Mouse (Mus musculus) mammary gland, adult 2 months (tissue): ENCODE results near the gene Olfr1202. TPM values are rescaled to one million over a fixed set of nuclear protein-coding genes. Genes with fewer than 3 reads are reported as not detected.

Experiments used
- polyA plus RNA-seq: library from polyadenylated mRNA; depleted of rRNA; stranded (reverse); fragments of >200 nt; gene quantifications from 2 replicates; pipeline ENCODE4 v1.2.3, GENCODE M21; 2012; ENCODE audit warnings: low replicate concordance; rRNA removed

Olfr1202 gene
- not detected in 2 replicates for polyA plus RNA-seq

DNA sequence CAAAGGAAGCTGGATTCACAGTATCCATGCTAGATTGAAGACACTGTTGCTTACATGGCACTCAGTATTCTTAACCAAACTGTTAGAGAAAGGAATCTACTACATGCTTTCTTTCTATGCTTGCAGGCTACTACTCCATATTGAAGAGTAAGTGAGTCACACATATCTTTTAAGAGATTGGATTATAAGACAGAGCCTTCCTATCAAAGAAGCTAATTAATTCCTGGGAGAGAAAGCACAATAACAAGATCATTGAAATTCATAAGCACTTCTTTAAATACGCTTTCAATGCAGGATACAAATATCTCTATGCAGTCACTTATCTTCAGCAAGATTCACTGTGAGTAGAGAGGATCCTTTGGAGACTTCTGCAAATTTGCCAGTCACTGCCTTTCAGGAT is at the start of gene Olfr1202:
TSS of gene Olfr1202 (plus strand) at position 301 of the 400 bp plus-strand sequence.

DNA sequence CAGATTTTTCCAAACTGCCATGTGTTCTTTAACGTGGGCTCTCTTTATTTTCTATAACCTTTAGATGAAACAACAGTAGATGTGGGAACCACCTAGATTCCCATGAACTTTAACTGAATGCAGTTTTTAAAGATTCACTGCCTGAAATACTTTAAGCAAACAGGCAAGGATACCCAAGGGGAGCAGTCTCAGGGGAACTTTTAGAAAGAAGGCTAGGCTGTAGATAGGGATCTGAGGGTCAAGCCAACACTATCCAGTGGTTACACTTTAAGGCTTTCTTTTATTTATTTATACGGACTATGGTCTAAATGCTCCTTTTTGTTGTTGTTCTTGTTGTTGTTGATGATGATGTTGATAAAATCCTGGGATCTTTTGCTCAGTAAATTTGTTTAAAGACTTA is 43.9 kb upstream of the Olfr1202 start, which contains the start of gene Olfr1200:
TSS of gene Olfr1200 (minus strand) at position 101 of the 400 bp plus-strand sequence.

DNA sequence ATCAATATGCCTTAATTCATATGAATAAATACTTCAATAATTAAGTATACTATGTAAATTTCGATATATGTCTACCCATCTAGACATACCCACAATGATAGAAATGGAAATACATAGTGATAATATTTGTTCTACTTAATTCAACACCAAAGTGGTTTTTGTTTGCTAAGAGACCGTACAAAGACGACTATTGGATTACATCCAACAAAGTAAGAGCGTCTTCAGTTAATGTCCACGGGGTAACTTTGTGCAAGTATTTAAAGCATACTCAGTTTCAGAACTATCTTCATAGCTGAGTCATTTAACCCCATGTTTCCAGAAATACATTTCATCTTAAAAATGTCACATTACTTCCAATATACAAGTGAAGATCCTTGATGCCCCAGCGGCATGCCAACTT is 21.6 kb upstream of the Olfr1202 start, which contains the start of gene Olfr1201:
TSS of gene Olfr1201 (plus strand) at position 301 of the 400 bp plus-strand sequence.

DNA sequence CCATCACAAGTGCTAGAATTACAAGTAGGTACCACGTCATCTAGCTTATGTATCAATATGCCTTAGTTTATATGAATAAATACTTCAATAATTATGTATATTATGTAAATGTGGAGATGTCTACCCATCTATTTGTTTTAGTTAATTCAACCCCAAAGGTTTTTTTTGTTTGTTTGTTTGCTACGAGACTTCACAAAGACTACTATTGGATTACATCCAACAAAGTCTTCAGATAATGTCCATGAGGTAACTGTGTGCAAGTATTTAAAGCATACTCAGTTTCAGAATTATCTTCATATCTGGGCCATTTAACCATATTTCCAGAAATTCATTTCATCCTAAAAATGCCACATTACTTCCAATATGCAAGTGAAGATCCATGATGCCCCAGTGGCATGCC is 15.1 kb downstream of the Olfr1202 start, which contains the start of gene Olfr1205:
TSS of gene Olfr1205 (plus strand) at position 301 of the 400 bp plus-strand sequence.

DNA sequence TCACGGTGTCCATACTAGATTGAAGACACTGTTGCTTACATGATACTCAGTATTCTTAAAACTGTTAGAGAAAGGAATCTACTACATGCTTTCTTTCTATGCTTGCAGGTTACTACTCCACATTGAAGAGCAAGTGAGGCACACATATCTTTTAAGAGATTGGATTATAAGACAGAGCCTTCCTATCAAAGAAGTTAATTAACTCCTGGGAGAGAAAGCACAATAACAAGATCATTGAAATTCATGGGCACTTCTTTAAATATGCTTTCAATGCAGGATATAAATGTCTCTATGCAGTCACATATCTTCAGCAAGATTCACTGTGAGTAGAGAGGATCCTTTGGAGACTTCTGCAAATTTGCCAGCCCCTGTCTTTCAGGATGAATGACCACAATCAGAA is 34.7 kb downstream of the Olfr1202 start, which contains the start of gene Olfr1204:
TSS of gene Olfr1204 (plus strand) at position 301 of the 400 bp plus-strand sequence.

DNA sequence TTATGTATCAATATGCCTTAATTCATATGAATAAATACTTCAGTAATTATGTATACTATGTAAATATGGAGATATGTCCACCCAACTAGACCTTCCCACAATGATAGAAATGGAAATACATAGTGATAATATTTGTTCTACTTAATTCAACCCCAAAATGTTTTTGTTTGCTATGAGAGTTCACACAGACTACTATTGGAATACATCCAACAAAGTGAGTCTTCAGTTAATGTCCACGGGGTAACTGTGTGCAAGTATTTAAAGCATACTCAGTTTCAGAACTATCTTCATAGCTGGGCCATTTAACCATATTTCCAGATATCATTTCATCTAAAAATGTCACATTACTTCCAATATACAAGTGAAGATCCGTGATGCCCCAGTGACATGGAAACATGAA is 48.6 kb downstream of the Olfr1202 start, which contains the start of gene Olfr1206:
TSS of gene Olfr1206 (plus strand) at position 301 of the 400 bp plus-strand sequence.

Other genes with a start within 250 kb of the Olfr1202 start
- not detected in 2 replicates for gene Olfr1189, start 228.0 kb upstream of the Olfr1202 start, polyA plus RNA-seq
- gene Olfr1191-ps1, start 174.0 kb upstream of the Olfr1202 start, polyA plus RNA-seq = not detected in 2 replicates
- not detected in 2 replicates for gene Olfr1192-ps1, start 166.0 kb upstream of the Olfr1202 start, polyA plus RNA-seq
- gene Olfr1193, start 138.9 kb upstream of the Olfr1202 start, polyA plus RNA-seq = not detected in 2 replicates
- not detected in 2 replicates for gene Olfr1195, start 125.3 kb upstream of the Olfr1202 start, polyA plus RNA-seq
- gene Olfr1196, start 109.9 kb upstream of the Olfr1202 start, polyA plus RNA-seq = not detected in 2 replicates
- gene Olfr1197, start 82.1 kb upstream of the Olfr1202 start, polyA plus RNA-seq = not detected in 2 replicates
- not detected in 2 replicates for gene Olfr1198, start 63.1 kb upstream of the Olfr1202 start, polyA plus RNA-seq
- gene Olfr1199, start 54.0 kb upstream of the Olfr1202 start, polyA plus RNA-seq = not detected in 2 replicates
- gene Olfr1200, start 44.0 kb upstream of the Olfr1202 start, polyA plus RNA-seq = not detected in 2 replicates
- gene Olfr1201, start 21.5 kb upstream of the Olfr1202 start, polyA plus RNA-seq = not detected in 2 replicates
- gene Olfr1205, start 15.2 kb downstream of the Olfr1202 start, polyA plus RNA-seq = not detected in 2 replicates
- gene Olfr1204, start 34.8 kb downstream of the Olfr1202 start, polyA plus RNA-seq = not detected in 2 replicates
- gene Olfr1206, start 48.7 kb downstream of the Olfr1202 start, polyA plus RNA-seq = not detected in 2 replicates
- gene Olfr1208, start 87.8 kb downstream of the Olfr1202 start, polyA plus RNA-seq = not detected in 2 replicates
- not detected in 2 replicates for gene Olfr1209, start 100.7 kb downstream of the Olfr1202 start, polyA plus RNA-seq
- gene Olfr1211, start 123.6 kb downstream of the Olfr1202 start, polyA plus RNA-seq = not detected in 2 replicates
- gene Olfr1212, start 139.5 kb downstream of the Olfr1202 start, polyA plus RNA-seq = not detected in 2 replicates
- gene Gm13762, start 165.8 kb downstream of the Olfr1202 start, polyA plus RNA-seq = not detected in 2 replicates
- gene Olfr1214, start 178.2 kb downstream of the Olfr1202 start, polyA plus RNA-seq = not detected in 2 replicates
- not detected in 2 replicates for gene Olfr1215, start 192.5 kb downstream of the Olfr1202 start, polyA plus RNA-seq
- not detected in 2 replicates for gene Olfr1216, start 203.8 kb downstream of the Olfr1202 start, polyA plus RNA-seq
- not detected in 2 replicates for gene Olfr1217, start 217.6 kb downstream of the Olfr1202 start, polyA plus RNA-seq
- gene Olfr1218, start 246.7 kb downstream of the Olfr1202 start, polyA plus RNA-seq = not detected in 2 replicates